Mouse (Mus musculus) skeletal muscle tissue, adult 2 months (tissue): ENCODE data around the gene Rab28.
"Not testable (repeated sequence)": the region's sequence is repeated elsewhere in the genome, so short reads cannot be mapped to it uniquely, and the experiment has no call there.

Source experiments
- DNase-seq: peaks from one replicate; pipeline ENCODE4 v3.0.0-alpha.2; 2012; ENCODE audit warnings: low read depth, low spot score

Rab28 gene

DNA sequence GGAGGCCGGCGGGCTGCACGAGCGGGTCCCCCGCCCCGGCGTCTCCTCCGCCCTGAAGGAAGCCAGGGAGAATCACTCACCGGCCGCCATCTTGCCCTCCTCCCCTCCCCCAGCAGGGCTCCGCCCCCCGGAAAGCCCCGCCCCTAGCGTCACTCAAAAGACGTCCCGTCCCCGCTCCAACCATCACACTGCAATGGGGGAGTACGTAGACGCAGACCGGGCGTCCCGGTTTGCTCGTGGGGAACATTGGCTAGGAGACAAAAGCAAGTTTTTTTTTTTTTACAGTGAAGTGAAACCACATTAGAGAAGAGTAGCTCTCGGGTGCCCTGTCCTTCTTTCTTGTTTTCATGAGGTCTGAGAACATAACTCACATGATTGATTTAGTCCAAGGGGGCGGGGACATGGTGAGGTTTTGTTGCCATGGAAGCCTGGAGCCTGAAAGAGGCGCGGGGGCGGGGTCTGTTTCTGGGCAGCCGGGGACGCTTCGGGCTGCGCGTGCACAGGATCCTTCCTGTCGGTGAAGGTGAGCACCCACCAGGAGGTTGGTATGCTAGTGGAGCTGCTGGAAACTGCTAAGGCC is at the start of gene Rab28:
TSS of gene Rab28 (minus strand) at position 107 of the 580 bp plus-strand sequence.
- peak; percentile 80 for DNase-seq

- no peak for DNase-seq
Observed at GRCm38 (mm10) chr5:41757338-41757737, 49.4 kb upstream of the Rab28 start.

- DNase-seq: no peak
Observed at GRCm38 (mm10) chr5:41756396-41756795, 48.4 kb upstream of the Rab28 start.

- no peak for DNase-seq
Observed at GRCm38 (mm10) chr5:41755373-41755960, 47.5 kb upstream of the Rab28 start.

DNA sequence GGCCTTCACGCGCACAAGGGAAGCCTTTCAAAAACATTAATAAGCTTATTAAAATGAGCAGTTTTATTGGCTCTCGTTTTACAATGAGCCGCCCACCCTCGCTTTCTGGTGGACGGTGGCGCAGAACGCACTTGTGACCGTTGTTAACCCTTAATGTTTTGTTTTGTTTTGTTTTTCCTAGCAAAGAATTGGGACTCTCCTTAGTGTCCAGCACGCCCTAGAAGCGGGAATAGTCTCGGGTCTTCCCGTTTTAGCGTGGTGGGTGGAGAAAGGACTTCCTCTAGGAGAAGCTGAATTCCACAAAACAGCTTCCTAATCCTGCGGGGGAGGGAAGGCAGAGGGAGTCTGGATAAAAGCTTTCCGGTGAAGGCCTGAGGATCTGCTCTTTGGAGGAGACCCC is 46.9 kb upstream of the Rab28 start:
- DNase-seq: no peak

DNA sequence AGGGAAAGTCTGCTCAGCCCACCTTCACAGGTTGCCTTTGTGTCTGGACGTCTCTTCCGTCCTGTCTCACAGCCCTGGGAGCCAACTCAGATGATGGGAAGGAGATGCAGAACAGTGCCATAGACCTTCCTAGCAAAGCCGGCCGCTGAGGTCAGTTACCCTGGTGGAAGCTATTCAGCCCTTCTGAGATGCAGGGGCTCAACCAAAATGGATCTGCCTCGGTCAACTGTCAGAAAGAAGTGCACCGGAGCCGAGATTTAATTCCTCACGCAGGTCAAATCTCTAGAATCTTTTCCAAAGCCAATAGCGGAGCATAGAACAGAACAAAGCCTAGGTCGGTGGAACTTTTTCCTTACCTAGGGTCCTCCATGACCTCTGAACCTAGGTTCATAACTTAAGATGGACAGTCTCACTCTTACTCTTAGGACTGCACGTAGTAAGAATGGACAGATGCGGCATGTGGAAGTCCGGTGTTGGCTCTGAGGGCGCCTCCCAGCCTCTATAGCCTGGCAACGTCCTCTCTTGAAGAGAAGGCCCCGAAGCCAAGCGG is 46.3 kb upstream of the Rab28 start:
- no peak for DNase-seq

DNA sequence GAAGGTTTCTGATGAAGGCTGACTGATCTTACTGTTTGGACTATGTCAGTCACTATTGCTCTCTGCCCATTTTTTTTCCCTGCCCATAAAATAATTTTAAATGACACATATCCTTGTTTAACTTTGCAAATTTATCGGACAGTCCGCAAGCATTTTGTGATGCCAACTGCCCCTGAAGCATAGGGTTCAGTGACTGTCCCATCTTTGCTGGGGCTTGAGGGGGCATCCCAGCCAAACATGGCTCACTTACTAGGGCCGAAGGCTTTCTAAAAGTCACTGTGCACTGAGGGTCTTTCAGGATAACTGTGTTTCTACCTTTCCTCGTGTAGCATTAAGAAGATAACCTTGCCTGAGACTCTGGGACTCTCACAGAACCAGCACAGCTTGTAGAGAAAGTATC is 44.8 kb upstream of the Rab28 start:
- no peak for DNase-seq

- DNase-seq: no peak
Observed at GRCm38 (mm10) chr5:41744898-41745780, 37.2 kb upstream of the Rab28 start.

DNA sequence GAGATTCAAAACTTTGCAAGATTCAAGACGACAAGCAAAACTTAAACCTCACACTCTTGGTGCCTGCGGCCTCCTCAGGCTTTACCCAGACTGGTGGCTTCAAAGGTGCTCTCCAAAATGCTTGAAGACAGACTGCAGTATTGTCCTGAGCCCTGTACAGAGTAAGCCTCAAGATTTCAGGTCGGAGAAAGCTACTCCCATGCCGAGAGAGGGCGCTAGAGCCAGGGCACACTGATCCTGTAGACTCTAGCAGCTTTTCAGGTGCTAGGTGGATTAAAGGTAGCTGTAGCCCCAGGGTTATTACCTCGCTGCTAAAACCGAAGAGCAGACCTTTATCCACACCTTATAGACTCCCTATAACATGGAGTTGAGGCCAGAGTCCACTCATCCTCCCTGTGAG is 36.3 kb upstream of the Rab28 start:
- no peak for DNase-seq

DNA sequence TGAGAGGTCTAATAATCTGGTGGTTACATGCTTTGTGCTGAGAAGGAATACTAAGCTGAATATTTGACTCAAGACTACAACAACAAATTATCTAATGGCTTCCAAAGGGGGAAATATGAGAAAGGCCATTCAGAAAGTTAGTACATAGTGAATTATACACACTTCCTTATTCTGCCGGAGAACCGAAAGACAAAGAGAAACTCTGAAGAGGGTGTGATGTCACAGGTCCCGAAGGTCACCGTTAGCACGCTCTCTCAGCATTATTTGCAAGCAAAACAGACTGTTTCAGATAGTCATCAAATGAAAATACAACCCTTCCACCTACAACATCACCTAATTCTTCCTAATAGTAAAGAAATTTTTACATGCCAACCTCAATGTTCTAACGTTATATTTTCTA is 30.9 kb upstream of the Rab28 start:
- no peak for DNase-seq

DNA sequence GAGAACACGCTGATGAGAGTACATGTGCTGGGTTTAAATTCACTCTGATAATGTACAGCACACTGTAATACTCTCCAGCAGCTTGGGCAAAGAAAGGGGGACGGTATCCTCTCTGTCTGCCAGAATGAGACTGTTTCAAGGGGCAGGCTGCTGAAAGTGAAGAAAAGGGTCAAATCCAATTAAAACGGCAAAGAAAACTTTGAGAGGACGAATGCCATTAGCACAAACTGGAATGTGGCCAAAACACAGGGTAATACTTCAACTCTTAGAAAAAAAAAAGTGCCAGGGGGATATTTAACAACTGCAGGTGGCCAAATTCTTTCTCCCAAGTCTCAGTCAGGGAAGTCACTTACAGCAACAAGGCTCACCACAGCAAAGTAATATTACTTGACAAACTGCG is 29.1 kb upstream of the Rab28 start:
- no peak for DNase-seq

GRCm38 (mm10) chr5:41727017-41727416 is 19.1 kb upstream of the Rab28 start:
- DNase-seq: no peak

- no peak for DNase-seq
Observed at GRCm38 (mm10) chr5:41725573-41725972, 17.6 kb upstream of the Rab28 start.

GRCm38 (mm10) chr5:41707115-41708015 is 592 bp downstream of the Rab28 start:
- peak; percentile 3 for DNase-seq

DNA sequence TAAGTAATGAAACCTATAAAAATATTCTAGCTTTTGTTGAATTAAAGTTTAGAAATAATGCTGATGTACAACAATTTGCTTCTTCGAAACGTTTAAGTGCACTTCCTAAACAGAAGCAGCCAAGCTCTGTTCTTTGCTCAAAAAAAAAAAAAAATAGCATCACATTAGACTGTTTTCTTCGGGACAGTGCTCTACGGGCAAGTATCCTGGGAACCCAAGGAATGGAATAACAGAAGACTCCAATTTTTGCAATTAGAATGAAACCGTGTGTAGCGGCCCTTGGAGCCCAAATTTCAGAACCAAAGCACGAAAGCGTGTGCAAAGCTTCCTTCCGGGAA is 1.2 kb downstream of the Rab28 start:
- DNase-seq: no peak

DNA sequence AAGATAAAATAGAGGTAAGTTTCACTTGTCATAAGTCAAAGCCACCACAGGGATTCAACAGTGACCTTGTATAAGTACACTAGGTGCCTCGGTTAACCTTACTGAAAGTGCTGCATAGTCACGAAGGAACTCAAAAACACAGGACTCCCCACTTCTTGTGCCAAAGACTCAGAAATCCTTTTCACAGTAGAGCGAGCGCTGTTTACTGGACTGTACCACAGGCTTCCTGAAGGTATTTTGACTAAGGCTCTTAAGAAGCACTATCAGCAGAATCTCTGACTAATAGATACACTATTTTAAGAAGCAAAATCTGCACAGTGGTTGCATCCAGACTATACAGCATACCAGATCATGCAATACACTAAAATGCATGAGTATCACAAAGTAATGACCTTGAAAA is 6.9 kb downstream of the Rab28 start:
- not testable (repeated sequence) for DNase-seq

DNA sequence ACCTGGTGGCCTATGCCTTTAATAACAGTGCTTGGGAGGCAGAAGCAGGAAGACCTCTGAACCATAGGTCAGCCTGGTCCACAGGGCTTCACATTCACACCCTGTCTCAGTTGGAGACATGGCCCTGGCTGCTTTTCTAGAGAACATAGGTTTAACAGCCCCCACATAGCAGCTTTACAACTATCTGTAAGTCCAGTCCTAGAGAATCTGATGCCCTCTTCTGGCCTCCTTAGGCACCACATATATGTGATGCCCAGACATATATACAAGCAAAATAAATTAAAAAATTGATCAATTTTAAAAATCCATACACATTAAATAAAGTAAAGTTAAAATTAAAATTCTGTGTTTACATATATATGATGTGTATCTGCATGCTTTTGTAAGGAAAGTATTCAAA is 10.0 kb downstream of the Rab28 start:
- DNase-seq: no peak

DNA sequence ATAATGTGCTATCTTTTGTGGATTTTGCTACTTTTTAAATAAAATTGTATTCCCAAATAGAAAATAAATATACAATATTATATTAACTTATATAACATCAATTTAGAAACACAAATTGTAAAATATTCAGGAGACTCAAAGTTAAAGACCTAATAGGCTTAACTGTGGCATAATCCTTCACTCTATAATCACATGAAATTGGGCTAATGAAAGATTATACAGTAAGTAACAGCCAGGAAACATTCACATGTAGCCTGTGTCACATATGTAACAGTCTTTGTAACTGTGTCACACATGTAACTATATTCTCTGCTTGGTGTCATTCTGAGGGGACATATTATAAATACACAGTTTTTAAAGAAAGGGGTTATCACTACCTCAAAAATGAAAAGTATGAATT is 22.9 kb downstream of the Rab28 start:
- DNase-seq: no peak

GRCm38 (mm10) chr5:41683976-41684375 is 24.0 kb downstream of the Rab28 start:
- DNase-seq: no peak

- no peak for DNase-seq
Observed at GRCm38 (mm10) chr5:41666012-41666411, 41.9 kb downstream of the Rab28 start.

GRCm38 (mm10) chr5:41636793-41637192 is 71.2 kb downstream of the Rab28 start:
- DNase-seq: no peak
